Mouse (Mus musculus) gastrocnemius, adult 2 months (tissue): ENCODE measurements around the gene Sft2d2. TPM values are rescaled to one million over a fixed set of nuclear protein-coding genes. Genes with fewer than 3 reads are reported as not detected.

Source experiments
- DNase-seq: peaks from one replicate; pipeline ENCODE4 v3.0.0; 2022
- H3K27ac ChIP-seq: fragments of 200-600 bp; 2 replicates; pipeline ENCODE4 v1.8.1; 2022; ENCODE audit warnings: mild to moderate bottlenecking
- H3K4me3 ChIP-seq: fragments of 200-600 bp; 2 replicates; pipeline ENCODE4 v1.8.1; 2022; ENCODE audit warnings: mild to moderate bottlenecking, moderate library complexity
- CTCF ChIP-seq: fragments of 200-600 bp; IDR thresholded peaks from 2 replicates; pipeline ENCODE4 v1.8.1; 2022; ENCODE audit warnings: antibody characterized with exemption, mild to moderate bottlenecking, moderate library complexity
- intact Hi-C: fragments of 180-260 bp; cut with DNase I; formaldehyde crosslinking; loops from one replicate; pipeline ENCODE4 v1.15.1; 2025
- total RNA-seq, 2 experiments: library from RNA; stranded (reverse); gene quantifications; 2 replicates each; pipeline ENCODE4 v1.2.3; 2021

Gene Sft2d2
- total RNA-seq, 2 experiments from 2014 or later: 8.9 to 9.7 TPM

- no peak for DNase-seq
- TF ChIP-seq CTCF: no peak
- Histone ChIP-seq H3K27ac (no peak overlapping the region), H3K4me3 (no peak overlapping the region)
- intact Hi-C loops: no loop called here
These were observed 6.9 kb downstream of the Sft2d2 start for GRCm38 (mm10) chr1:165187357-165187756.

GRCm38 (mm10) chr1:165186491-165186890 lies 7.7 kb downstream of the Sft2d2 start:
- intact Hi-C loops: no loop called here
- H3K27ac ChIP-seq: no peak overlapping the region
- no peak for DNase-seq
- no peak for TF ChIP-seq CTCF
- H3K4me3 ChIP-seq: no peak overlapping the region

DNA sequence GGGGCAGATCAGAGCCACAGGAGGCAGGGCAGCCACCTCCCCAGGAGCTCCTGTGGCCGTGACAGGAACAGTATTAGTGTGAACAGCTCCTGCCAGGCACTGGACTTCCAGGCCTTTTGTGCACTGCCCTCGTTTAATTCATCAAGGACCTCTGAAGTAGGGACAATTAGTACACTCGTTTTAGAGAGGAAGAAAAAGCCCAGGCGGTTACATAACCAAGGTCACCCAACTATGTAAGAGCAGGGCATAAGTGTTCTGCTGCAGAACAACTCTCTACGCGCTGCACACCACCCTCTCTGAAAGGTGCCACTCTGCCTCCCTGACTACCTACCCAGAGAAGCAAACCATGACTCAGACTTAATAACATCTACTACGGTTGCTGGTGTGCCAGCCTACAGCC lies 9.1 kb downstream of the Sft2d2 start:
- no peak for DNase-seq
- no peak overlapping the region for H3K27ac ChIP-seq

DNA sequence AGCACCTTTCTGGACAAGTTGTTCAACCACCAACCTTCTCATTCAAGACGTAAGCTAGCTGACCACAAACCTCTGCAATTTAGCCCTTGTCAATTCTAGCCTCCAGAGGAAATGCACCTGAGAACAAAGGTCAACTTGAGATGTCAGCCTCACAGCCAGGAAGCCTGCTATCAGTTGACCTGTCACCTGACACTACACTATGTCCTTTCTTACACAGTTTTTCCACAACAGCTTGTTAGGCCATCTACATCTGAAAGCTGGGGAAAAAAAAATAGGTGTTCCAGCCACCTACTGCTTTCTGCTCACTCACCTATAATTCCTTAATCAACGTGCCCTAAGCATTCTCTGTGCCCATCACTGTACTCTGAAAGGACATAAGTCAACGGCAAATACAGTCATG lies 10.1 kb downstream of the Sft2d2 start:
- intact Hi-C loops: no loop called here
- Histone ChIP-seq H3K4me3 (no peak overlapping the region), H3K27ac (no peak overlapping the region)
- DNase-seq: no peak
- no peak for TF ChIP-seq CTCF

More for the DNA sequence above, 9.1 kb downstream of the Sft2d2 start:
- TF ChIP-seq CTCF: no peak
- intact Hi-C loops: no loop called here
- H3K4me3 ChIP-seq: no peak overlapping the region

- no peak for DNase-seq
- no peak for TF ChIP-seq CTCF
- Histone ChIP-seq H3K27ac (no peak overlapping the region), H3K4me3 (no peak overlapping the region)
- intact Hi-C loops: no loop called here
These were observed 10.8 kb downstream of the Sft2d2 start for GRCm38 (mm10) chr1:165183400-165183799.

DNA sequence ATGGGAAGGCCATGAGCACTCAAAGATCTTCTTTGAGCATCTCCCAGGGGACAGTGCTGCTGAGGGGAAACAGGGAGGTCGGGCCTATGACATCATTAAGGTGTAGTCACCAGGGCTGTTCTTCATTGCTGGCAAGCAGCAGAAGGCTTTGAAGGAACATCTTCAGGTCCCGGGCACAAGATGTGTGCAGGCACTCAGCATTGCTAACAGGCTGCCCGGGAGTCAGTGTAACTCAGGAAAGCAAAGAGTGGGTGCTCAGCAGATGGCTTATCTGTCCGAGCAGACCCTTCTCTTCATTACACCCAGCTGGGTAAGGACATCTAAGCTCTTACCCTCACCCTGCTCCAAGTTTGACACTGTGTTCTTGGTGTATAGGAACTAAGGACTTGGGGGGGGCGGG lies 14.9 kb downstream of the Sft2d2 start:
- no peak for DNase-seq
- TF ChIP-seq CTCF: no peak
- Histone ChIP-seq H3K4me3 (no peak overlapping the region), H3K27ac (no peak overlapping the region)
- intact Hi-C loops: no loop called here

DNA sequence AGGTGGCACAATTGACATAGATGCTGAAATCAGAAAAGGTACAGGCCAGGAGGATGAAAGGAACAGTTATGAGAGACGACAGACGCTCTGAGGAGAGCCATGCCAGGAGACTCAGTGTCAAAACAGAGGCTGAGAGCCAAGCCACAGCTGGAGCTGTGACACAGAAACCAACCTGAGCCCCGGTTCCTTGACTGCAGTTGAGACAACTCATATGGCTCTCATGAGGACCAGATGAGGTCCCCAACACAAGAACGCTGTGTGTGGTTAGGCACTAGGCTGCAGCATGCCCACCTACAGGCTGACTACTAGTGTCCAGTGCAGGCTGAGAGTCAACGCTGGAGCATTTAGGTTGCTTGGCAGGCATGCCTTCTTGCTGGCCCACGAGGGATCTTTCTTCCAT lies 16.2 kb downstream of the Sft2d2 start:
- Histone ChIP-seq H3K4me3 (no peak overlapping the region), H3K27ac (no peak overlapping the region)
- intact Hi-C loops: no loop called here
- TF ChIP-seq CTCF: no peak
- no peak for DNase-seq

DNA sequence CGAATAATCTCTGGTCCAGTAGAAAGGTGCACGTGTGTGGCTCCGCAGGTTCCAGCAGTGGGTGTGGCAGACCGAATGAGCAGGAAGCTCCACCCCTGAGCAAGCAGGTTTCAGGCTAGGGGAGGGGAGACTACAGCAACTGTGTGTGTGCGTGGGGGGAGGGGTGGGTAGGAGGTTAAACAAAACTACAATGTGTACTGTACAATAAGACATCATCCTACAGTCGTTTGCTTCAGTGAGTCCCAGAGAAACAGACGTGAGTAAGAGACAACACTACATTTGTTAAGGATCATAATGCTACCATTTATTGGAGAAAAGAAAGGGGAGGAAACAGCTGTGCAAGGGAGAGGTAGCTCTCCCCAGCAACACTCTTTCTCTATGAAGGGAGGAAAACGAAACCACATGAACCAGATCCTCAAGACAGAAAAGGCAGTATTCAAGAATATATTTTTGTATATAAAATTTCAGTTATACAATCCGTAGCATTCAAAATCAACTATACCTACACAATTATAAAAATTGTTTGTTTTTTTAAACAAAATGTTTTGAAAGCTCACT lies 20.1 kb downstream of the Sft2d2 start:
- DNase-seq: no peak
- intact Hi-C loops: no loop called here
- no peak for TF ChIP-seq CTCF
- Histone ChIP-seq H3K27ac (no peak overlapping the region), H3K4me3 (no peak overlapping the region)

DNA sequence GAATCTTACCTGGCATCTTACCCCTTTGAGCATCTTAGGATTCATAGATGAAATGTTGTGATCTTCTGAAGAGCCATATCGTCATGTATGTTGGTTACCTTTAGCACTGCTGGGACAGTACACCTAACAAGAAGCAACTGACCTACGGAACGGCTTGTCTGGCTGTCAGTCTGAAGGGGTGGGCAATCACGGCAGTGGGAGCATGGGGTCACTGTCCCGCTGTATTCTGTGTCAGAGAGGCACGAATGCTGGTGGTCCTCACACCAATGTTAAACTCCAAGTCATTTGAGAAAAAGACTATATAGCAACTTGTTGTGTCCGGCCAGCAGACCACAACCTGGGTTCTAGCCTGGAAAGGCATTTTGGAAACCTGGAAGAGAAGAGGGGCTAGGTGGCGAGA lies 23.0 kb downstream of the Sft2d2 start:
- intact Hi-C loops: no loop called here
- DNase-seq: no peak
- H3K4me3 ChIP-seq: no peak overlapping the region
- TF ChIP-seq CTCF: no peak
- no peak overlapping the region for H3K27ac ChIP-seq

- no peak overlapping the region for H3K27ac ChIP-seq
- no peak for TF ChIP-seq CTCF
- intact Hi-C loops: no loop called here
- no peak for DNase-seq
- no peak overlapping the region for H3K4me3 ChIP-seq
These were observed 24.1 kb downstream of the Sft2d2 start for GRCm38 (mm10) chr1:165170157-165170556.

DNA sequence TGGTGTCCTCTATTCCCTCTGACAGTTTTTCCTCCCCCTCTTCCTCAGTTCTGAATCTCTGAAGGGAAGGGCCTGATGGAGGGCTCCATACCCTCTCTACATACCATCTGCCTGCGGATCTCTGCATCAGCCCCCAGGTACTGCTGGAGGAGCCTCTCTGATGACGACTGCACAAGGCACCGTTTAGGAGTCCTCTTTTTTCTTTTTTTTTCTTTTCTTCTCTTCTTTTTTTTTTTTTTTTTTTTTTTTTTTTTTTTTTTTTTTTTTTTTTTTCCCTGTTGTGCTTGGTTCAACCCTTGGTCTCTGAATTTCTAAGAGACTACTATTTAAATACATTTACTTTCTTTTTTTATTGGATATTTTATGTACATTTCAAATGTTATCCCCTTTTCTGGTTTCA lies 24.8 kb downstream of the Sft2d2 start:
- H3K27ac ChIP-seq: no peak overlapping the region
- TF ChIP-seq CTCF: no peak
- no peak for DNase-seq
- H3K4me3 ChIP-seq: no peak overlapping the region
- intact Hi-C loops: no loop called here

GRCm38 (mm10) chr1:165164920-165165319 lies 29.3 kb downstream of the Sft2d2 start:
- no peak for DNase-seq
- no peak for TF ChIP-seq CTCF
- H3K4me3 ChIP-seq: no peak overlapping the region
- intact Hi-C loops: no loop called here
- H3K27ac ChIP-seq: no peak overlapping the region

DNA sequence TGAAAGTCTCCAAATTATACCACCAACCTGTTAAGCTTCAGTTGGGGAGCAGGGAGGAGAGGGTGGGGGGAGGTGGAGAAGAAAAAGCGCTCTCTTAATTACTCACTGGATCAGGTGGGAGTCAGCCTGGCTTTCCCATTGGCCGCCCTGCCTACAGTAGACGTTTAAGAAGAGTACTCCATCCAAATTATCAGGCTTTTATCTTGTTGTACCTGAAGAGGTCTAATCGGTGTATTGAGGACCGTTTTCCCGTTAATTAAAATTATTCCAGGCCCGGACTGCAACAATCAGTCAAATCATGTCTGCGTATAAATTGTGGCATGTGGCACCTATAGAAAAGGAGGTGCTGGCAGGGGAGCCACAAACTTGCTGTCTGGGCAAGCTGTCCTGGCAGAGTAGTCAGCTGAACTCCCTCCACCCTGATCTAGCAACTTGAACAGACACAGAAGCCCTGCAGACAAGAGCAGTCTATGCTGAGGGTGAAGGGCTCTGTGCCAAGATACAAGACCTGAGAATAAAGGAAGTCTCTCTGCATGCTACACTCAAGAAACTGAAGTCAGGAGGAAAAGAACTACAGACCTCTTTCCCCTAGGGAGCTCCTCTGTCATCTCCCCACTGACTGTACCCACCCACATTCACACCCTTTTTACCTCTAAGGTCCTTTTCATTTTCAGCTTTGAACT lies 33.4 kb downstream of the Sft2d2 start, which contains the start of gene Tbx19:
Gene Tbx19, minus strand, starts transcription at position 51 of the 683 bp plus-strand sequence.
- DNase-seq: no peak
- H3K27ac ChIP-seq: no peak within 1 kb of the TSS
- intact Hi-C loops: no loop called here
- TF ChIP-seq CTCF: no peak
- H3K4me3 ChIP-seq: no peak within 1 kb of the TSS

DNA sequence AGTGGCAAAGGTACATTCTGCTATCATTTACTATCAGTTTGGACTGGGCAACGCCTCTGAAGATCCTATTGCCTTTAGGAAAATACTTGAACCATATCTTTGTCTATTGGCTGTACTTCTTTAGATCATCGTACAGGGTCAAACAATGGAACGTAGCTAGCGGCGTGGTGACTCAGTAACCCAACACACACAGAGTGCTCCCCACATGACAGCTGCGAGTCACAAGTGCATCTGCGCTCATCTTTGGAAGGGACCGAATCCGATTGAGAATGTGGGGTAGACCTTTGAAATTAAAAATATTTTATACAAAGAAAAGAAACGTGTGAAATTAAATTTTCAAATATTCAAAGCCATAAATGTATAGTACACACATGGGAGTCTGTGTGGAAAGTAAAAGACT lies 35.4 kb downstream of the Sft2d2 start:
- TF ChIP-seq CTCF: no peak
- intact Hi-C loops: no loop called here
- H3K4me3 ChIP-seq: no peak overlapping the region
- H3K27ac ChIP-seq: no peak overlapping the region
- DNase-seq: no peak
